In genomic region chr3:27371725-27372650, GRCm38 (mm10) we compare ENCODE assay signal across 10 mouse cellular contexts. TPM values are rescaled to one million over a fixed set of nuclear protein-coding genes. Genes with fewer than 3 reads are reported as not detected.
DNase-seq lines count a peak whose midpoint lies in the region; ATAC-seq and TF ChIP-seq lines count a peak whose summit lies in the region.
"Had no signal": no experiment of that assay in that cellular context is flagged by ENCODE, and none has a peak within 500 bp of the region (broad histone marks: within the 10 kb centered on the region; RNA-seq: fewer than 3 reads in every experiment).

No protein-coding gene starts in this region.

- peak; percentile 5 to 6 for DNase-seq in frontal cortex, postnatal 36 days (ENCODE audit: low spot score in 2 of 2)
- no peak for DNase-seq in frontal cortex, postnatal 14 days (ENCODE audit: low spot score in 2 of 2)
- peak; percentile 26 for DNase-seq in thymus, postnatal 4 days
- DNase-seq in thymus, adult 2 months = no peak
- DNase-seq in cerebellum, adult 9-11 months = no peak
- DNase-seq in B cell, adult 2 months = no peak
- DNase-seq in adrenal gland, postnatal 10 days = no peak

- no peak overlapping the region for H3K4me3 ChIP-seq in thymus, adult 2 months (ENCODE audit: control insufficient read depth, insufficient read depth, low read length)
- H3K4me3 ChIP-seq: erythroblast, embryonic 14.5 days had no signal

- no peaks in the 10 kb centered on the region; the same call in 1 of the 2 replicates for H3K4me1 ChIP-seq in thymus, adult 2 months (replicated peaks; ENCODE audit: control insufficient read depth, insufficient read depth, low read length)

- H3K27ac ChIP-seq in thymus, adult 2 months (ENCODE audit: control insufficient read depth, insufficient read depth, low read length) = no peak overlapping the region

- TF ChIP-seq CTCF in thymus, adult 2 months (IDR thresholded peaks at IDR 0.05; ENCODE audit: borderline replicate concordance, control insufficient read depth, extremely low read depth, insufficient read depth, low read length, poor library complexity) = no peak

- H3K27me3 ChIP-seq in thymus, adult 2 months (ENCODE audit: control insufficient read depth, insufficient read depth, low read length) = peaks cover 5% of the 10 kb centered on the region; the same call in 1 of the 2 replicates

- ATAC-seq in megakaryocyte-erythroid progenitor cell, adult 5-6 weeks (replicated peaks; ENCODE audit: low FRiP score, low TSS enrichment, poor library complexity, severe bottlenecking) = peak; percentile 22; the same call in 1 of the 2 replicates

- 5% methylated on average over 77 of the region's 77 CpGs for WGBS in thymus, adult 2 months

- no peaks in the 10 kb centered on the region for H3K36me3 ChIP-seq in thymus, adult 2 months (ENCODE audit: control insufficient read depth, insufficient read depth, low read length)

- TF ChIP-seq POLR2A in thymus, adult 2 months (IDR thresholded peaks at IDR 0.05; ENCODE audit: control insufficient read depth, extremely low read depth, insufficient read depth, low read length, poor library complexity) = no peak

RNA-seq across cellular contexts. Expression of gene Ghsr, which starts 0.8 kb away (rescaled TPM):
- 0.05 and 0.13 TPM in 2 replicates for polyA plus RNA-seq in thymus, adult 2 months (2012; rRNA removed)
- total RNA-seq in megakaryocyte-erythroid progenitor cell, adult 5-6 weeks (2014; fragmentation: Nextera tagmentation) = not detected in 2 replicates
- not detected in 2 replicates for total RNA-seq in megakaryocyte-erythroid progenitor cell, adult 5-6 weeks (2017)
- total RNA-seq in adrenal gland, postnatal 10 days (2021) = not detected
- polyA plus RNA-seq: C2C12 had no signal

RNA-seq across cellular contexts. Expression of gene Tnfsf10, which starts 55.2 kb away (rescaled TPM):
- polyA plus RNA-seq in thymus, adult 2 months (2012; rRNA removed) = 6.3 and 7.1 TPM in 2 replicates
- 3.8 and 12.4 TPM in 2 replicates for total RNA-seq in megakaryocyte-erythroid progenitor cell, adult 5-6 weeks (2014; fragmentation: Nextera tagmentation)
- total RNA-seq in megakaryocyte-erythroid progenitor cell, adult 5-6 weeks (2017) = 0.70 and 4.2 TPM in 2 replicates
- 10 to 100 TPM in 1 of 2 experiments, 1 to 10 TPM in 1; 8.0 to 15.0 TPM for total RNA-seq in adrenal gland, postnatal 10 days (2021)
- polyA plus RNA-seq: C2C12; erythroblast, embryonic 14.5 days had no signal

Comparison
In these comparisons a context has a peak if more than half of its experiments do, and no peak if none do; other contexts are left out.
1. DNase-seq: peak in frontal cortex, postnatal 36 days (2 of 2) and thymus, postnatal 4 days (single experiment); none in frontal cortex, postnatal 14 days (0 of 2), thymus, adult 2 months (single experiment), cerebellum, adult 9-11 months (single experiment), B cell, adult 2 months (0 of 2) and adrenal gland, postnatal 10 days (single experiment).